Mouse (Mus musculus): ENCODE results near the gene Hscb.

The Hscb gene

DNA sequence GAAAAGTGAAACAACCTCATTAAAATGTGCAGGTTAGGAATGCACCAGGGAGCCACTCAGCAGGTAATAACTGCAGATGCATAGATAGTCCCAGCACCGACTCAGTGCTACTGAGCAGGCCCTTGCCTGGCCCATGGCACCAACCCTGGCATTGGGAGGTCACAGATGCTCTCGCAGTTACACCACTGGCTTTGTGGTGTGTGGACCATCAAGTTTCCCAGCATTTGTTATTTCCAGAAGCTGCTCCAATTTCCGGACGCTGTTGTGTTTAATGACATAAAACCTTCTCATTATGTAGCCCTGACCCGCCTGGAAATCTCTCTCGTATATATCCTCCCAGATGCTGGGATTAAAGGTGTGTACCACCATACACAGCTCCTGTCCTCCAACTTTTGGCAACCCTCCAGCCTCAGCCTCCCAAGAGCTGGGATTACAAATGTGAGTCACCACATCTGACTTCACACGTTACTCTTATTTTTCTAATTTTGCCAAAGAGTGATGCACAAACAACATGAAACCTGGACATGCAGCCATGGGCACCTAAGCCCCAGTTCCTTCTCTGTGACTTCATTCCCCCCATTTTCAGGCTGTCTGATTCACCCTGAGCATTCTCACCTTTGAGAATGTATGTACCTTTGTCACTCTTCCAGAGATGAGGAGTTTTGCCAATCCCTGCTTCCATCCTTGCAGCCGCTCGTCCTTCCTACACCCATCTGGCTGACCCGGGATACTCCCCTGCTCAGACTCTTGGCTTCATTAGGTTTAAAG, 58.6 kb downstream of the Hscb start:
- no peak for DNase-seq

DNA sequence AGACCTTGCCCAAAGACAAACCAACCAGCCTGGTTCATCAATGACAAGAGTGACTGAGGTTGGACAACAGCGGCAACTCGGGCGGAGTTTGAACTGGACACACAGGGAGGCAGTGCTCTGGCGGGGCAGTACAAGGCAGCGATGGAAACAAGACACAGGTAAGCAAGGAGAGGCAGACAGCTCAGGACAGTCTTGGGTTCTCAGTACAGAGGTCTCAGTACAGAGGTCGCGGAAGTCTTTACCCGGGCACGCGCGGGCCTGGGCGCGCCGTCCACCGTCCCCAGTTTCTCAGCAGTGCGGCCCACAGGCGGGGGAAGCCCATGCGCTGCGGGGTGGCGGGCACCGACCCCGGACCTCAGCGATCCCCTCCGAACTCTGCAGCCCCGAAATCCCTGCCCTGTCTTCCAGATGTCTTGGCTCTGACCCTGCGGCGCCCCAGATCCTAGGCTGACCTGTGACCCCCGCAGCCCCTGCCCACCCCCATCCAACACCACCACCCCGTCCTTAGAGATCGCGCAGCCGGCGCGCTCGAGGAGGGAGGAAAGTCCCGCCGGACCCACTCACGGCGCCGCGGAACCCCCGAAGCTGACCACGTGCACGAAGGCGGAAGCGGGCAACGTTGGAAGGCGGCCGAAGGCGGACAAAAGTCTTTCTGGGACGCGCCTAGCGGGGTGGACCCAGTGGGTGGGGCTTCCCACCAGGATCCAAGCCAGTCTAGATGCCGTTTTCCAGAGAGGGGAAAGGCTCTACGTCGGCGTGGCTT, 59.4 kb downstream of the Hscb start, which contains the start of gene Pus1:
Gene Pus1, minus strand, starts transcription at position 662 of the 763 bp plus-strand sequence.
- peak; percentile 96 for DNase-seq

DNA sequence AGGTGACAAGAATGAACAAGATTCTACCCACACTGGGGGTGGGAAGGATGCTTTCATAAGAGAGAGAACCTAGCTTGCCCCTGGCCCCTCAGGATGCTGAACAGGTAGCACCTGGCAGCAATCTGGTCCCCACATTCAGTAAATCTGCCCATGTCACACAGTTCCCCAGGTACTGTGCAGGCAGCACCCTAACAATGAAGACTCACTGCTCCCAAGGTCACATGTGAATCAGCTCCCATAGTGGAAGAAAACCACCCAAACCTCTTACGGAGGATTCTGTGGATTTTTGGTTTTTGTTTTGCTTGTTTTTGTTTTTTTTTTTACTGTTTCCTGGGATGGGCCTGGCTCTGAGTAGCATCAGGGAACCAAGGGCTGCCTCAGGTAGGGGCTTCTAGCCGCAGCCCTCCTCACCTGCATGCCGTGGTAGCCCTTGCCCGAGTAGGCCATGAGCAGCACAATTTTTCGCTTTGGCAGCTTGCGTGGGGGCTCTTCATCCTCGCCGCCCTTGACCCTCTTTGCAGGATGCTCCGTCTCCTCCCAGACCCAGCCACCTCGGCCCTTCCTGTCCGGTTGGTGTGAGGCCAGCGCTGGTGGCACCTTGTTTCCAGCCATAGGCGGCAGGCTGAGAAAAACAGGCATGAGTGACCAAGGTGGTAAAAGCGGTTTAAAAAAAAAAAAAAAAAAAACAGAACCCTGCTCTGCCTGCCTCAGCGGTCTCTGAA, 60.1 kb downstream of the Hscb start:
- no peak for DNase-seq

Data from lung, postnatal 36 days (tissue).